Mouse (Mus musculus): ENCODE results near the gene Nmnat3. TPM values are rescaled to one million over a fixed set of nuclear protein-coding genes. Genes with fewer than 3 reads are reported as not detected.
"Not testable (repeated sequence)": the region's sequence is repeated elsewhere in the genome, so short reads cannot be mapped to it uniquely, and the experiment has no call there.

Gene Nmnat3
- polyA plus RNA-seq (2015; fragmentation: Nextera tagmentation; extraction: Ambion mirVana), result 1.2 and 1.6 TPM in 2 replicates

DNA sequence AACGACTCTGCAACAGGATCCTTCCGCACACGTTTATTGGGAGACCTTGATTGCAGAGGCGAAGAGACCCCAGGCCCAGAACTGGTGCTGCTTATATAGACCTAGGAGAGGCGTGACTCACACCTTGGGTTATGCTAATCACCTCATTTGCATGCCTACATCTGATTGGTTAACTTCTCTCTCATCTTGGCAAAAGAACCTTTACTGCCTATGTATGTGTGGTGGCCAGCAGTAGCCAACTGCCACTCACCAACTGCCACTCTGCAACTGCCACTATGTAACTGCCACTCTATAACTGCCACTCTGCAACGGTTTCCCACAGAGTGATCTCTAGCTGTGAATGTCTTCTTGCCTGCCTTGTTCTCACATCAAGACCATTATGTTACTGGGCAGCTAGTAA is at the start of gene Nmnat3:
TSS of gene Nmnat3 (plus strand) at position 301 of the 400 bp plus-strand sequence.
- not testable (repeated sequence) for H3K27me3 ChIP-seq (replicated peaks; ENCODE audit: control insufficient read depth, insufficient read depth, low read length); H3K4me1 ChIP-seq (ENCODE audit: control insufficient read depth, insufficient read depth, low read depth, low read length); H3K4me3 ChIP-seq (ENCODE audit: low read length); H3K9ac ChIP-seq (ENCODE audit: low read depth, low read length); ATAC-seq; H3K4me2 ChIP-seq (ENCODE audit: low read length); H3K27ac ChIP-seq (ENCODE audit: low read depth, low read length); H3K36me3 ChIP-seq (ENCODE audit: control insufficient read depth, insufficient read depth, low read length); H3K9me3 ChIP-seq (ENCODE audit: control insufficient read depth, low read length)
- WGBS, result 76% methylated on average over 6 of the region's 6 CpGs

DNA sequence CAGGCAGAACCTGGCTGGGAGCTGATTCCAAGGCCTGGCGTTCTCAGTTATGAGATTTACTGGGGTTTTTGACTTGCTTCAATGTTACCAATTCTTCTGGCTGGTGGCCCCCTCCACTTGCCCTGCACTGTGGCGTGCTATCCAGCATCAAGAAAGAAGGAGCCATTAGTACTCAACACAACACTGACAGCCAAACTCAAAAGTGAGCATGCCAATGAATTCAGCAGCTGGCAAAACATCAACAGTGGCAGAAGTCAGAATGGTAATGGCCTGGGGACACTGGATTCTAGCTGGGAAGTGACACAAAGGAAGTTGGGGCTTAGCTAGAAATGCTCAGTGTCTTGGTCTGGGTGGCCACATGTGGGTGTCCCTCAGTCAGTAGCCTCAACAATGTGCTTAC is 43.8 kb upstream of the Nmnat3 start:
- no peaks in the 10 kb centered on the region for H3K27me3 ChIP-seq (replicated peaks; ENCODE audit: control insufficient read depth, insufficient read depth, low read length)
- WGBS, result 73% methylated on average over 2 of the region's 2 CpGs
- no peaks in the 10 kb centered on the region for H3K4me1 ChIP-seq (ENCODE audit: control insufficient read depth, insufficient read depth, low read depth, low read length)
- H3K9me3 ChIP-seq (ENCODE audit: control insufficient read depth, low read length), result no peaks in the 10 kb centered on the region
- H3K36me3 ChIP-seq (ENCODE audit: control insufficient read depth, insufficient read depth, low read length), result no peaks in the 10 kb centered on the region
- H3K4me2 ChIP-seq (ENCODE audit: low read length), result no peak overlapping the region
- ATAC-seq, result no peak
- H3K9ac ChIP-seq (ENCODE audit: low read depth, low read length), result no peak overlapping the region
- no peak overlapping the region for H3K4me3 ChIP-seq (ENCODE audit: low read length)
- H3K27ac ChIP-seq (ENCODE audit: low read depth, low read length), result no peak overlapping the region

DNA sequence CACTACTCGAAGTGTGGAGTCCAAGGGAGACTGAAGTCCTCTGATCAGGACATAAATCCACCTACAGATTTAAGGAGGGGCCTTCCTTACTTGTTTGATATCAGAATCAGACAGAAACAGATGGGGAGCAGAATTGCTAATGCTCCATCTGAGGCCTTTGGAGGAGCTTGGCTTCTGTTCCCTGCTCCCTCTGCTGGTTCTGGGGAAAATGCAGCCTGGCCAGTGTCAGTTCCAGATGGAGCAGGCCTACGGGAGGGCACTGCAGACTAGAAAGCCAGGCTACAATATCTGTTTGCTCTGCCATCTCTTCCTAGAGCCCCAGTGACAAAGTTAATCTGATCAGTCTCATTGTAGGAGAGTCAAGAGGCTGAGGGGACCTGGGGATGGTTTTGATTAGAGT is 43.0 kb upstream of the Nmnat3 start:
- H3K9me3 ChIP-seq (ENCODE audit: control insufficient read depth, low read length), result no peaks in the 10 kb centered on the region
- no peak overlapping the region for H3K4me2 ChIP-seq (ENCODE audit: low read length)
- no peak overlapping the region for H3K4me3 ChIP-seq (ENCODE audit: low read length)
- no peak overlapping the region for H3K9ac ChIP-seq (ENCODE audit: low read depth, low read length)
- H3K4me1 ChIP-seq (ENCODE audit: control insufficient read depth, insufficient read depth, low read depth, low read length), result no peaks in the 10 kb centered on the region
- peak; percentile 86 for ATAC-seq
- 47% methylated on average over 2 of the region's 2 CpGs for whole genome bisulfite sequencing
- no peaks in the 10 kb centered on the region for H3K36me3 ChIP-seq (ENCODE audit: control insufficient read depth, insufficient read depth, low read length)
- H3K27me3 ChIP-seq (replicated peaks; ENCODE audit: control insufficient read depth, insufficient read depth, low read length), result no peaks in the 10 kb centered on the region
- H3K27ac ChIP-seq (ENCODE audit: low read depth, low read length), result no peak overlapping the region

DNA sequence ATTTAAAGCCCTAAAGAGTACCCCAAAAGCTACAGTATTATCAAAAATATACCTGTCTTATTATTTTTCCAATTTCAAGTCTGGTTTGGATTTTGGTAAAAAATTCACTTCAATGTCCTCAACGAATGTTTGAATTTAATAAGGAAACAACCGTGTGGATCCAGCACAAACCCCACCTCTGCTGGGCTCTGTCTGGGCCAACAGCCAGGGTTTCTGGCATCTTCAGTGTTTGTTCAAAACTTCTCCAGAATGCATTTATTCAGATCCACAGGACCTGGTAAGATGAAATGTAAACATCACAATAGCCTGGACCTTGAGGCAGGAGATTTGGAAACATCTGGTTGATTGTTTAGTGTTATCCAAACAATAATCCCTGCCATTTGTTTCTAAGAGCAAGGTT is 42.0 kb upstream of the Nmnat3 start:
- no peaks in the 10 kb centered on the region for H3K36me3 ChIP-seq (ENCODE audit: control insufficient read depth, insufficient read depth, low read length)
- no peak overlapping the region for H3K9ac ChIP-seq (ENCODE audit: low read depth, low read length)
- no peak for ATAC-seq
- no peaks in the 10 kb centered on the region for H3K9me3 ChIP-seq (ENCODE audit: control insufficient read depth, low read length)
- 68% methylated on average over 2 of the region's 2 CpGs for WGBS
- no peak overlapping the region for H3K4me2 ChIP-seq (ENCODE audit: low read length)
- H3K27me3 ChIP-seq (replicated peaks; ENCODE audit: control insufficient read depth, insufficient read depth, low read length), result no peaks in the 10 kb centered on the region
- no peak overlapping the region for H3K4me3 ChIP-seq (ENCODE audit: low read length)
- no peak overlapping the region for H3K27ac ChIP-seq (ENCODE audit: low read depth, low read length)
- no peaks in the 10 kb centered on the region for H3K4me1 ChIP-seq (ENCODE audit: control insufficient read depth, insufficient read depth, low read depth, low read length)

DNA sequence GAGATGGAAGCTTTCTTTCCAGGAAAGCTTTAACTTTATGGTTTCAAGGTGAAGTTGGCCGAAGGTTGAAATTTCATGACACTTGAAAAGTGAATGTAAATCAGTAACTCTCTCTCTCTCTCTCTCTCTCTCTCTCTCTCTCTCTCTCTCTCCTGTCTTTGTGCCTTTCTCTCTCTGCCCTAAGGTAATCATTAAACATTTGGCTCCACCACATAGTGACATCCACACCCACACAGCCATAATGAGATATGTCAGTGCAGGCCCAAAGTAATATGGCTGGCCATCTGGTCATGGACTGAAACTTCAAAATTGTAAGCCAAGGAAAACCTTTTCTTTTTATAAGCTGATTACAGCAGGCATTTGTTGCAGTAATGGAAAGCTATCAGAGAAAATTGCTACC is 40.9 kb upstream of the Nmnat3 start:
- 85% methylated on average over 1 of the region's 1 CpGs for WGBS
- ATAC-seq, result no peak

DNA sequence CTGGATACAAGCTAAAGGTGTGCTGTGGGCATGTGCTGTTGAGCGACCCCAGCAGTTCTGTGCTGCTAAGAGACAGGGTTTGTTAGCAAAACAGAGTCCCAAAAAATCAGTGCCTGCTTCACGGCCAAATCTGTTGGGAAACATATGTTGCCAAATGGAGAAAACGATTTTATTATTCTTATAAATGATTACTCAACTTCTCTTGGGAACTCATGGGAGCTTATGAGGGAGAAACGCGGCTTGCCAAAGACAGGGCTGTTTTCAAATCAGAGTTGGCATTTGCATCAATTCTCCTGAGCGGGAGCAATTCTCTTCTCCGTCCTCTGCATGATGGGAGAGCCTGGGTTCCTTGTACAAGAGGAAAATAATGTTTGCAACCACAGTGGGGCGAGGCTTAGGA is 27.0 kb upstream of the Nmnat3 start:
- Histone ChIP-seq H3K9ac (ENCODE audit: low read depth, low read length) (no peak overlapping the region), H3K4me1 (ENCODE audit: control insufficient read depth, insufficient read depth, low read depth, low read length) (no peaks in the 10 kb centered on the region), H3K9me3 (ENCODE audit: control insufficient read depth, low read length) (no peaks in the 10 kb centered on the region), H3K27ac (ENCODE audit: low read depth, low read length) (no peak overlapping the region), H3K4me2 (ENCODE audit: low read length) (no peak overlapping the region), H3K4me3 (ENCODE audit: low read length) (no peak overlapping the region), H3K36me3 (ENCODE audit: control insufficient read depth, insufficient read depth, low read length) (no peaks in the 10 kb centered on the region), H3K27me3 (replicated peaks; ENCODE audit: control insufficient read depth, insufficient read depth, low read length) (no peaks in the 10 kb centered on the region)
- no peak for ATAC-seq
- WGBS, result 78% methylated on average over 8 of the region's 8 CpGs

More for the DNA sequence above, 40.9 kb upstream of the Nmnat3 start:
- no peaks in the 10 kb centered on the region for H3K27me3 ChIP-seq (replicated peaks; ENCODE audit: control insufficient read depth, insufficient read depth, low read length)
- H3K27ac ChIP-seq (ENCODE audit: low read depth, low read length), result no peak overlapping the region
- H3K9ac ChIP-seq (ENCODE audit: low read depth, low read length), result no peak overlapping the region
- no peak overlapping the region for H3K4me2 ChIP-seq (ENCODE audit: low read length)
- no peaks in the 10 kb centered on the region for H3K36me3 ChIP-seq (ENCODE audit: control insufficient read depth, insufficient read depth, low read length)
- H3K9me3 ChIP-seq (ENCODE audit: control insufficient read depth, low read length), result no peaks in the 10 kb centered on the region
- H3K4me1 ChIP-seq (ENCODE audit: control insufficient read depth, insufficient read depth, low read depth, low read length), result no peaks in the 10 kb centered on the region
- H3K4me3 ChIP-seq (ENCODE audit: low read length), result no peak overlapping the region

DNA sequence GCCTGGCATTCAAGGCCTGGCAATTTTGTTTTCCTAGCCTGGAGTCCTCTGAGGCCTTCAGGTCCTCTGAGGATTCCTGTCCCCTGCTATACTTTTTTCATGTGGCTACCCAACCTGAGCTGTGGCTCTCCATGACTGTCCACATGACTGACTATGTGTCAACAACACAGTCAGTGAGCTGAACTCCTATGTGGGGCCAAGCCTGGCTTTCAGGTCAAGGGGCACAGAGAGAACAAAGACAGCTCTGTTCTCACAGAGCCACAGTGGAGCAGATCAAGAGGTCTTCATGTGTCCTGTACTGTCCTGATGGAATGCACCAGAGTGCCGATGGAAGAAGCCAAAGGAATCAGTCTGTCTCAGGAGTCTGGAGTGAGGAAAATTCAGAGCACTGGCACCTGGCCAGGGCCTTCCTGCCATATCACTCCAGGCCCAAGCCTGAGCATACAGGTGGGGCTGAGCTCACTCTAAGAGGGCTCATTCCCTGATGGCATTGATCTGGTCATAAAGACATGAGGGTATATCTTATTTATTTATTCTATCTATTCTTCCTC is 25.7 kb upstream of the Nmnat3 start:
- no peak overlapping the region for H3K4me2 ChIP-seq (ENCODE audit: low read length)
- no peak for ATAC-seq
- H3K36me3 ChIP-seq (ENCODE audit: control insufficient read depth, insufficient read depth, low read length), result no peaks in the 10 kb centered on the region
- no peak overlapping the region for H3K27ac ChIP-seq (ENCODE audit: low read depth, low read length)
- H3K4me3 ChIP-seq (ENCODE audit: low read length), result no peak overlapping the region
- WGBS, result 31% methylated on average over 1 of the region's 1 CpGs
- no peak overlapping the region for H3K9ac ChIP-seq (ENCODE audit: low read depth, low read length)
- no peaks in the 10 kb centered on the region for H3K9me3 ChIP-seq (ENCODE audit: control insufficient read depth, low read length)
- H3K4me1 ChIP-seq (ENCODE audit: control insufficient read depth, insufficient read depth, low read depth, low read length), result no peaks in the 10 kb centered on the region
- no peaks in the 10 kb centered on the region for H3K27me3 ChIP-seq (replicated peaks; ENCODE audit: control insufficient read depth, insufficient read depth, low read length)

DNA sequence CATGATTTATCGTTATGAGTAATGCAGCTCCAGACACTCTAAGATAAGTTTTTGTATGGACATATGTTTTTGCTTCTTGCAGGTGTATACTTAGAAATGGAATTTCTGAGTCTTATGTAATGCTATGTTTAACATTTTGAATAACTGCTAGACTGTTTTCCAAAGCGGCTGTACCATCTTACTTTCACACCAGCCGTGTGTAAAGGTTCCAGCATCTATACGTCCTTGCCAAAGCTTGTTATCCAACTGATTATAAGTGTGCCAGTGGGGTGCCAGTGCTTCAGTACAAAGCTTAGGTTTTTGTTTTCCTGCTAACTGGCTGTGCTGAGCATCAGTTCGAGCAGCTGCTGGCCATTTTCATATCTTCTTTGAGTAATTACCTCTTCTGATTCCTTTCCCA is 22.3 kb upstream of the Nmnat3 start:
- H3K4me1 ChIP-seq (ENCODE audit: control insufficient read depth, insufficient read depth, low read depth, low read length), result no peaks in the 10 kb centered on the region
- ATAC-seq, result no peak
- 71% methylated on average over 5 of the region's 5 CpGs for WGBS
- no peak overlapping the region for H3K4me2 ChIP-seq (ENCODE audit: low read length)
- no peaks in the 10 kb centered on the region for H3K27me3 ChIP-seq (replicated peaks; ENCODE audit: control insufficient read depth, insufficient read depth, low read length)
- H3K36me3 ChIP-seq (ENCODE audit: control insufficient read depth, insufficient read depth, low read length), result no peaks in the 10 kb centered on the region
- H3K27ac ChIP-seq (ENCODE audit: low read depth, low read length), result no peak overlapping the region
- H3K9me3 ChIP-seq (ENCODE audit: control insufficient read depth, low read length), result no peaks in the 10 kb centered on the region
- H3K9ac ChIP-seq (ENCODE audit: low read depth, low read length), result no peak overlapping the region
- H3K4me3 ChIP-seq (ENCODE audit: low read length), result no peak overlapping the region

DNA sequence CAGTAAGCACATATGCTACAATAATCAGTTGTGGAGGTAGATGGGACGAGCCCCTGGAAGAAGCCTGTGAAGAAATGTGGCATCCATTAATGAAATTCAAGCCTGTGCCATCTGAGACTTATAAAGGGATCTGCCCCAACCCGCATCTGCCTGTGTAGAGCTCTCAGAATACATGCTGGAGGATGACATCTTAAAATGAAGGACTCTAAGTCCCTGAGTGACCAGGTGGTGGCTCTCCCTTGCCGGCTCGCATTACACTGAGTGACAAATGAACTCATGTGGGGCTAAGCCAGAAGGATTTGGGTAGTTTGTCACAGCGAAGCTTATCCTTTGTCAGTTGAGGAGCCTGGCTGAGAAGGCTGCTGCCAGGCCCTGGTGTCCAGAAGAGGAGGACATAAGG is 14.5 kb upstream of the Nmnat3 start:
- H3K4me3 ChIP-seq (ENCODE audit: low read length), result no peak overlapping the region
- no peaks in the 10 kb centered on the region for H3K9me3 ChIP-seq (ENCODE audit: control insufficient read depth, low read length)
- ATAC-seq, result no peak
- no peak overlapping the region for H3K9ac ChIP-seq (ENCODE audit: low read depth, low read length)
- no peaks in the 10 kb centered on the region; the same call in 1 of the 2 replicates for H3K4me1 ChIP-seq (ENCODE audit: control insufficient read depth, insufficient read depth, low read depth, low read length)
- no peaks in the 10 kb centered on the region for H3K36me3 ChIP-seq (ENCODE audit: control insufficient read depth, insufficient read depth, low read length)
- no peaks in the 10 kb centered on the region for H3K27me3 ChIP-seq (replicated peaks; ENCODE audit: control insufficient read depth, insufficient read depth, low read length)
- WGBS, result 67% methylated on average over 5 of the region's 5 CpGs
- H3K4me2 ChIP-seq (ENCODE audit: low read length), result no peak overlapping the region
- no peak overlapping the region for H3K27ac ChIP-seq (ENCODE audit: low read depth, low read length)

DNA sequence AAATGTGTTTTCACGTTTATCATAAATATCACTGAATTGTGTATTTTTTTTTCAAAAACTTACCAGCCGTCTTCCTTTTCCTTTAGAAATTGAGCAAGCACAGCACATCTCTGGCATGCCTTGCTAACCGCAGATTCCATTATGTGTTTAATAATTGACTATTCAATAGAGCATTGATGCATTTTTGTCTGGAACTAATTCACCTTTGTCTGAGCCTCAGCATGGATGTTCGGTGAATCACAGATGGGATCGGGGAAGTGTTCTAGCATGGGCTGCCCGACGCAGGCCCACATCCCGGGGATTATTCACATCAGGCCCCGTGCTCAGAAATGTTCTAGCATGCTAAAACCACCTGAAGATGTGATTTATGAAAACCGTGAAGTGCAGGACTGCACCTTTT is 12.2 kb upstream of the Nmnat3 start:
- no peak overlapping the region for H3K4me2 ChIP-seq (ENCODE audit: low read length)
- ATAC-seq, result no peak
- H3K9me3 ChIP-seq (ENCODE audit: control insufficient read depth, low read length), result no peaks in the 10 kb centered on the region
- WGBS, result 31% methylated on average over 10 of the region's 10 CpGs
- H3K4me1 ChIP-seq (ENCODE audit: control insufficient read depth, insufficient read depth, low read depth, low read length), result no peaks in the 10 kb centered on the region; the same call in 1 of the 2 replicates
- H3K27me3 ChIP-seq (replicated peaks; ENCODE audit: control insufficient read depth, insufficient read depth, low read length), result no peaks in the 10 kb centered on the region
- no peak overlapping the region for H3K27ac ChIP-seq (ENCODE audit: low read depth, low read length)
- H3K4me3 ChIP-seq (ENCODE audit: low read length), result no peak overlapping the region
- H3K36me3 ChIP-seq (ENCODE audit: control insufficient read depth, insufficient read depth, low read length), result no peaks in the 10 kb centered on the region
- H3K9ac ChIP-seq (ENCODE audit: low read depth, low read length), result no peak overlapping the region

Data from hindbrain, embryonic 16.5 days (tissue).